Mouse (Mus musculus): ENCODE data around the gene Gm28042. TPM values are rescaled to one million over a fixed set of nuclear protein-coding genes. Genes with fewer than 3 reads are reported as not detected.

The Gm28042 gene
- total RNA-seq, 2 experiments from 2014 or later: 0.68 to 1.3 TPM

- DNase-seq: peak; percentile 43 to 48
- intact Hi-C loops (cut with DNase I): no loop called here
Observed at GRCm38 (mm10) chr2:120054771-120055552, 27.7 kb downstream of the Gm28042 start.

GRCm38 (mm10) chr2:120055923-120056322, 28.6 kb downstream of the Gm28042 start:
- intact Hi-C loops (cut with DNase I): no loop called here
- no peak for DNase-seq

DNA sequence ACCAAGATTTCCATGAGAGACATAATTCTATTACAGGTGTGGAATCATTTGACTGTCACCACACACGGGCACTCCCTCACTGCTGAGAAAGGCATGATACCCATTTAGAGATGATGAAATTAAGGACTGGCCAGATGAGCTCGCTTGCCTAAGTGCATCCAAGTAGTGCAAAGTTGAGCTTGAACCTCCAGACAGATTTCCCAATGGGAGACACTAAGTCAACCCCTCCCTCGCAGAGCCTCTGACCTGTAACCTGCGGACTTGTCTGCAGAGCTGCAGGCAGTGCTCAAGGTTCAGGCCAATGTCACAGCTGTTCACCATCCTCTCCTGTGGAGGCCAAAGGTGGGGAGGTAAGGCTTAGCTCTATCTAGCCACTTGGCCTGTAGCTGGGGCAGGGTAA, 31.5 kb downstream of the Gm28042 start:
- no peak for DNase-seq
- intact Hi-C loops (cut with DNase I): no loop called here

GRCm38 (mm10) chr2:120059466-120059865, 32.2 kb downstream of the Gm28042 start:
- intact Hi-C loops (cut with DNase I): no loop called here
- no peak for DNase-seq

- intact Hi-C loops (cut with DNase I): no loop called here
- DNase-seq: no peak
Observed at GRCm38 (mm10) chr2:120060190-120060589, 32.9 kb downstream of the Gm28042 start.

- DNase-seq: no peak
- intact Hi-C loops (cut with DNase I): no loop called here
Observed at GRCm38 (mm10) chr2:120060651-120061050, 33.4 kb downstream of the Gm28042 start.

DNA sequence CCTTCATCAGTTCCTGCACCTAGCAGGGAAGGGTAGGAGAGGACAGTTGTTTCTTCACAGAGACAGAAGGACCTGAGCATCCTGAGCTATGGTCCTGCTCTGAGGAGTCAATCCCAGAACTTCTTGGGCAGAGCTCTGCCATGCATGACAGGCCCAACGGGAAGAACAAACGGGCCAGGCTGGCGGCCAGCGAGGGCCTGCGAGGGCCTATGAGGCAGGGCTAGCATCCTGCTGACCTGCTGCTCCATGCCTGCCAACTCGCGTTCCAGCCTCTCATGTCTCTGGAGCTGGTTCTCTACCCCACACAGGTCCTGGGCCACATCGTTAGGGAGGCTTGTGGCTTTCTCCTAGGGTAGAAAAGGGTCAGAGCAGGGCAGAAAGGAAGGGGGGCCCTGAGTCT, 35.0 kb downstream of the Gm28042 start:
- DNase-seq: no peak
- intact Hi-C loops (cut with DNase I): no loop called here

DNA sequence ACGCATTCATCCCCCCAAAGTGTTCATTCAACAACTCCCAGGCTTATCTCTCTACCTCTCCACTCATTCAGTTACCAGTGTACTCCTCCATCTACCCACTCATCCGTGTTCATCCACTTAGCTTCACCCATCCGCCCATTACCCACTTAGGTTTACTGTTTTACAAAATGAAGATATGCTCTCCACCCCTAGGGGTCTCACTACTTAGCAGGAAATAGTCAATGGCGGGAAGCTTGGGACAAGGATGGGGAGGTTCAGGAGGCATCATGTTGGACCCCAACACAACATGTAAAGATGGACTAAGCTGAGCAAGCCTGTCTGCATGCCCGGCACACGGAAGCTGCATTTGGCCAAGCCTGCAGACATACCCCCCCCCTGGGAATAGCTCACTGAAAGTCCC, 37.3 kb downstream of the Gm28042 start:
- DNase-seq: no peak
- intact Hi-C loops (cut with DNase I): no loop called here

DNA sequence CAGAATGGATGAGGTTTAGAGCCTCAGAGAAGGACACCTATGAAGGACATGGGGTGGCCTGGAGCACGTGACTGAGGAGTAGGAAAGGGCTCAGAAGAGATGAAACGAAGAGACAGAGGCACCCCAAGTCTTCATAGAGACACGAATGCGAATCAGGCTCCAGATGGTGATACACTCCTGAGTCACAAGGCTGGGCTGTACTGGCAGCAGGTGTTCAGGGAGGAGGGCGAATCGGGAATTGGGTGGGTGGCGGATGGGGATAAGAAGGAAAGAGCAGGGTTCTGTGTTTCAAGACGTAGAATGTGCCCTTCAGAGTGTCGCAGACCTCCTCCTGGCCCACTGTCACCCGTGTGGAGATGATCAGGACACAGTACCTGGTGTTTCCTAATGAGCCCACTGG, 38.0 kb downstream of the Gm28042 start:
- DNase-seq: no peak
- intact Hi-C loops (cut with DNase I): no loop called here

GRCm38 (mm10) chr2:120066224-120066623, 38.9 kb downstream of the Gm28042 start:
- no peak for DNase-seq
- intact Hi-C loops (cut with DNase I): no loop called here

- no peak for DNase-seq
- intact Hi-C loops (cut with DNase I): no loop called here
Observed at GRCm38 (mm10) chr2:120068555-120069465, 41.5 kb downstream of the Gm28042 start.

- intact Hi-C loops (cut with DNase I): no loop called here
Observed at GRCm38 (mm10) chr2:120069466-120069990, 42.2 kb downstream of the Gm28042 start.

GRCm38 (mm10) chr2:120074096-120074495, 46.8 kb downstream of the Gm28042 start:
- no peak for DNase-seq
- intact Hi-C loops (cut with DNase I): no loop called here

More at GRCm38 (mm10) chr2:120069466-120069990, 42.2 kb downstream of the Gm28042 start:
- no peak for DNase-seq

- intact Hi-C loops (cut with DNase I): loop anchor here (2.0 kb wide), 2 partner anchors 25 to 105 kb away; no protein-coding TSS in a partner anchor
- peak; percentile 48 to 54 for DNase-seq
Observed at GRCm38 (mm10) chr2:120076076-120076705, 48.9 kb downstream of the Gm28042 start.

- intact Hi-C loops (cut with DNase I): no loop called here
- no peak for DNase-seq
Observed at GRCm38 (mm10) chr2:120082416-120082815, 55.1 kb downstream of the Gm28042 start.

- peak; percentile 68 to 69 for DNase-seq
- intact Hi-C loops (cut with DNase I): loop anchor here (1.0 to 2.0 kb wide), 2 partner anchors 86 to 196 kb away; no protein-coding TSS in a partner anchor
Observed at GRCm38 (mm10) chr2:120084593-120085361, 57.5 kb downstream of the Gm28042 start.

- intact Hi-C loops (cut with DNase I): no loop called here
- DNase-seq: no peak
Observed at GRCm38 (mm10) chr2:120086038-120086437, 58.7 kb downstream of the Gm28042 start.

DNA sequence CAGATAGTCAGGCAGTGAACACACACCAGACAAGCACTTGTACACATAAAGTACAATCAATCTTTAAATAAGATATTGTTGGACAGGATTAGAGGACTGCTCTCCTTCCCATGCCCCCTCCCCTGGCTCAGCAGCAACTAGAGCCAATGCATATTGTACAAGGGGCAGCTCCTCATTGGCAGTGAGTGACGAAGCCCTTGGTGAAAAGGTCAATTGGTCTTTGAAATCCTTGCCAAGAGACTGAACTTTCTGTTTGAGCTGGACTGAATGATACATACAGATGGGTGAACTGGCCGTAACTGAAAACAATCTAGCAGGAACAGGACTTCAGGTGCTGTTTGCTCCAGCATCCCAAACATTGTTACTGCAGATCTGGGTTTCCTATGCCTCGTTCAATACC, 60.1 kb downstream of the Gm28042 start:
- intact Hi-C loops (cut with DNase I): no loop called here
- no peak for DNase-seq

- intact Hi-C loops (cut with DNase I): no loop called here
- DNase-seq: no peak
Observed at GRCm38 (mm10) chr2:120087897-120088296, 60.6 kb downstream of the Gm28042 start.

GRCm38 (mm10) chr2:120090979-120091378, 63.7 kb downstream of the Gm28042 start:
- intact Hi-C loops (cut with DNase I): no loop called here
- DNase-seq: no peak
